Mouse (Mus musculus): ENCODE data around the gene Tmbim7. TPM values are rescaled to one million over a fixed set of nuclear protein-coding genes. Genes with fewer than 3 reads are reported as not detected.
"Not testable (repeated sequence)": the region's sequence is repeated elsewhere in the genome, so short reads cannot be mapped to it uniquely, and the experiment has no call there.

Gene Tmbim7
- total RNA-seq (2021): not detected
- long read RNA-seq, experiment 1, partial matches to known transcripts: 0 of 1 reads
- long read RNA-seq, experiment 1, other reads (novel, unspliced or antisense): 1 of 1 reads
- long read RNA-seq, experiment 2: 0 reads

GRCm38 (mm10) chr5:3650881-3651280 is at the start of gene Tmbim7:
Tmbim7 (plus strand) TSS chr5:3651181.
- DNase-seq (ENCODE audit: low spot score in 2 of 2): no peak

DNA sequence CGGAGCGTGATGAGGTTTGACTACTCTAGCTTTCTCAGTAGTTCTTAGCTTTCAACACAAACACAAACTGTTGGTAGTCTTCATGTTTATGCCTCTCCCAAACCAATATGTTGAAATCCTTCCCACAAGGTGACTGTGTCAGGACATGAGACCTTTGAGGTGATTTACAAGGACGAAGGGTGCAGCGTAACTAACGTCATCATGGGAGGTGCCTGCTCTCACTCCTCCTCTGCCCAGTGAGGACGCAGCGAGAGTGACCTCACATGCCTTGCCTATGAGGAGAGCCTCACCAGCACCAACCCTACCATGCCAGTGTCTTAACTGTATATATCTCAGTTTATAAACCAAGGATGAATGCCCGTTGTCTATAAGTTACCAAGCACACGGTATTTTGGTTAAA is 43.9 kb upstream of the Tmbim7 start:
- no peak for DNase-seq (ENCODE audit: low spot score in 2 of 2)

DNA sequence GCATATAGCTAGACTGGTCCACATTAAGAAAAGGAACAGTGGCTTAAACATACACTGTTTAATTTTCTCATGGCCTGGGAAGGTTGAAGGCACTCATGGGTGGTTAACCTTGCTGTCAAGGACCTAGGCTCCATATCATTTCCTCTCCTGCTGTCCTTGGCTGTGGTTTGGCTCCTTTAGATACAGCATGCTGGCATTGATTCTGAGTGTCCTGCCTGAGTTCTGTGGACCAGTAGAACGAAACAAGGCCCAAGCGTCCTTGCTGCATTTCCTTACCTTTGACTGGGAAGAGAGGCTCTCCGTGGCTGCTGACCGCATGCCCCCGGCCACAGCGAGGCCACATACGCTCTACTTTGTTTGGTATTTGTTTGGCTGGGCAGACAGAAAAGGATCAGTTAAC is 41.7 kb upstream of the Tmbim7 start:
- DNase-seq (ENCODE audit: low spot score in 2 of 2): no peak

- not testable (repeated sequence) for DNase-seq (ENCODE audit: low spot score in 2 of 2)
Observed at GRCm38 (mm10) chr5:3611835-3612234, 39.1 kb upstream of the Tmbim7 start.

GRCm38 (mm10) chr5:3620486-3620885 is 30.5 kb upstream of the Tmbim7 start:
- DNase-seq (ENCODE audit: low spot score in 2 of 2): no peak

DNA sequence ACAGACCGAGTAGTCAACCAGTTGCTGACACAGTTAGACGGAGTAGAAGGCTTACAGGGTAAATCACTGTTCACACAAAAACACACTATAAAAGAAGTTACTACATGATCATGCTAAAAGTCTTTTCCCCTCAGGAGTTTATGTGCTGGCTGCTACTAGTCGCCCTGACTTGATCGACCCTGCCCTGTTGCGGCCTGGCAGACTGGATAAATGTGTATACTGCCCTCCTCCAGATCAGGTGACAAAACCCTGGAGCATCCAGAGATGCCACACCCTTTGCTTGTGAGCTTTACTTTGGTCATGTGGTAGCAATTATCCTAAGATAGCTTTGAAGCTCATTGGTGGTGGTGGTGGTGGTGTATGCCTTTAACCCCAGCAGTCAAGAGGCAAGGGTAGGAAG is 20.9 kb upstream of the Tmbim7 start:
- no peak for DNase-seq (ENCODE audit: low spot score in 2 of 2)

- no peak for DNase-seq (ENCODE audit: low spot score in 2 of 2)
Observed at GRCm38 (mm10) chr5:3631512-3632271, 19.3 kb upstream of the Tmbim7 start.

DNA sequence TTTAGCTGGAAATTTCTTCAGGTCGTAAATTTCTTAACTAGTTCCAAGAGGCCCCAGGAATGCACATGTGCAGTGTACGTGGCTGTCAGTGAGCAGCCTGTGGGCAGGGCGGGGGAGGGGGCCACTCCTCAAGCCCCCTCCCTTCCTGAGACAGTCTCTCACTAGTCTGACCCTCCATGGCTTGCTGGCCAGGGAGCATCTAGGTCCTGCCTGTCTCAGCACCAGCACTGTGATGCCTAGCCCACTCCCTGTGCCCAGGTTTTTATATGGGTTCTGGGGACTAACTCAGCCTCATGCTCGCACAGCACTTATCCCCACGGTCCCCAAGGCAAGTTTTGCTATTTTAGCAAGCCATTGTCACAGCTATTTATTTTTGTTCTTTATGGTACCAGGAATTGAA is 18.7 kb upstream of the Tmbim7 start:
- DNase-seq (ENCODE audit: low spot score in 2 of 2): no peak

- DNase-seq (ENCODE audit: low spot score in 2 of 2): no peak
Observed at GRCm38 (mm10) chr5:3633315-3633714, 17.7 kb upstream of the Tmbim7 start.

GRCm38 (mm10) chr5:3633951-3634350 is 17.0 kb upstream of the Tmbim7 start:
- no peak for DNase-seq (ENCODE audit: low spot score in 2 of 2)

GRCm38 (mm10) chr5:3635286-3635685 is 15.7 kb upstream of the Tmbim7 start:
- DNase-seq (ENCODE audit: low spot score in 2 of 2): no peak

GRCm38 (mm10) chr5:3644621-3645020 is 6.4 kb upstream of the Tmbim7 start:
- DNase-seq (ENCODE audit: low spot score in 2 of 2): no peak

- DNase-seq (ENCODE audit: low spot score in 2 of 2): no peak
Observed at GRCm38 (mm10) chr5:3645326-3645725, 5.7 kb upstream of the Tmbim7 start.

DNA sequence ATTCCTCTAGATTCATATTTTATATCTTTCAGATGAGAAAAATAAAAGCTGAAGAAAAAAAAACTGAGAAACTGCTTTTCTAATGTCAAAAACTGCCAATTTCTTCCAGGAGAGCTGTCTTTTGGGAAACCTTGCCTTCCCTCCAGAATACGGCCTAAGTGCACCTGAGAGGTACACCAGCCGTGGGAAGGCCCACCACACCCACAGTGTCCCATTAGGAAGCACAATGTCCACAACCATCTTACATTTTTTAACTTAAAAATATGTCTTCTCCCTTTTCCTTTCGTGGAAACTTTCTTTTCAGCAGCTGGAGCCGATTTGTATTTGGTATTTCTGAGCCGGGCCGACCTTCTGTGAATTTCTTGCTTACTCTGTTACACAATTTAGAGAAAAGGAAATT is 4.4 kb upstream of the Tmbim7 start:
- DNase-seq (ENCODE audit: low spot score in 2 of 2): no peak

DNA sequence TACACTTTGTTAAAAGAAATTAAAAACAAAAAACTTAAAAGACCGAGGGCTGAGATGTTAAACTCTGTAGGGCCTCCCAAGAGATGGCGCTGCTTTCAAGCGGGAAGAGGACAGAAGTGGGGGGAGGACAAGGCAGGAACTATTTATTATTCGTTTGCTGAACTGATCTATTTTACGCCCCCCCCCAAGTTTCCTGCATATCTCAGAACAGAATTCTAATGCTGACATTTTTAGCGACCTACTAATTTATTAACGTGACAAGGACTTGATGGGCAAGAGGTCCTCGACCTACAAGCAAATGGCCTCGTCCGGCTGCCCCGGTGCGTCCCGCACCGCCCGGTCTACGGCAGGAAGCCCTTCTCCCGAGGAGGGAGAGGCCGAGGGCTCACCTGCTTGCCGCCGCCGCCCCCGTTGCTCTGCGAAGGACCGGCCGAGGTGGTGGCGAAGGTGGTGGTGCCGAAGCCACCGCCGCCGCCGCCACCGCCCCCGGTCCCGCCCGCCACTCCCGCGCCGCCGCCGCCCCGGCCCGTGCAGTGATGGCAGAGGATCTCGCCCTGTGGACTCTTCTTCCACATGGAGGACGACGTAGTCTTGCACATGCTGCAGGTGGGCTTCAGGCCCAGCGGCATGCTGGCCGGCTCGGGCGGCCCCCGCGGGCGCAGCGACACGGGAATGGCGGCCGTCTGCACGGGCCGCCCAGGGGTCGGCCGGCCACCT is 3.8 kb upstream of the Tmbim7 start:
- peak; percentile 18 to 31 for DNase-seq (ENCODE audit: low spot score in 2 of 2)

DNA sequence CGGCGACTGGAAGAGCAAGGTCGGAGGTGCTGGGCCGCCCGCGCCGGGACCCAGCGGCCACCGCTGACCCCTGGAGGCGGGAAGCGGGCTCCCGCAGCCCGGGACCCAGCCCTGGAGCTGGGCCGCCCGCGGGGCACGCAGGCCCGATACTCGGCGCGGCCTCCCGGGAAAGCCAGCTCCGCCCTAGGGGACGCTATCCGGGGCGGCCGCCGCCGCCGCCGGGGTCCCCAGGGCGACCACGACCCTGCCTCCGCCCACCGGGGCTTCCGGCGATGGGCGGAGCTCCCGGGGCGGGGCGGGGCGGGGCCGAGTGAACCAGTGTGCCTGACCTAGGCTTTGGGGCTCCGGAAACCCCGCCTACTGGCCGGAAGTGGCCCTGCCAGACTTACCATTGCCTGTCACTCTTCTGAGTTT is 3.3 kb upstream of the Tmbim7 start:
- peak; percentile 55 to 76 for DNase-seq (ENCODE audit: low spot score in 2 of 2)

DNA sequence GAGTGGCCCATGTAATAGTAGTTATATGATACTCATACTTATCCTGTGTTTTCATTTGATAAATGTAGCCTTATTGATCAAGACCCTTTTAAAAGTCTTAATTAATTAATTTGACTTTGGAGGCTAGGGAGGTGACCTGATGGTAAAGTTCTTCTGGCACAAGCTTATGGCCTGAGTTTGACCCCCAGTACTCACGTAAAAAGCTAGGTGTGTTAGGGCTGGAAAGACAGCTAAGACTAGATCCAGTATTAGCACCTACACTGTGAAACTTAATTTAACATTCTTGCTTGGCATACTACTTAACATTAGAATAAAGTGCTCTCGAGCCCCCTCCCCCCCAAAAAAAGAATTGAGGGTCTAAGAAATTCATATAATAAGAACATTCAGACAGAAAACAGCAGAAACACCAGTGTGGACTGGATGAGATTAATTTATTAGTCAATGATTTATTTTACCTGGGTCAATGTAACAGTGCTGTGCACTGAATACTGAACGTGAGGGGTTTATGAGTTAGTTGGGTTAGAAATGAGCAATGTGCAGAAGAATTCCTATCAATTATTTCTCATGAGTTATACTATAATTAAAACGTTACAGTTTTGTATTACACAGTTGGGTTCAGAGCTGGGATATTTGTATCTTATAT is 2.7 kb upstream of the Tmbim7 start:
- no peak for DNase-seq (ENCODE audit: low spot score in 2 of 2)

DNA sequence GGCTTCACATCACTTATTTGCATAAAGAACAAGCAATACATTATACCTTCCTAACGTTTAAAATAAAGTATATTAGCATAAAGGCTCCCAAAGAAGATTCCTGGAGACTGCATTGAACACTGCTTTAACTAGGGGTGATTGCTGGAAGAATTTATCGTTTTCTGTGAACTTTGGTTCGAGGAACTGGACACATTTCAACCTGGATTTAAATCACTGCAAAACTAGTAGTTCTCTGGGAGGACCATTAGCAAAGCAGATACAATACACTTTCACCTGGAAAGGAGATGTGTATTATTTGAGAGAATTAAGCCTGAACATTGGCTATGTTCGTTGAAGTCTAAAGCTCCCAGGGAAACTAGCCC is 2.2 kb upstream of the Tmbim7 start:
- DNase-seq (ENCODE audit: low spot score in 2 of 2): no peak

GRCm38 (mm10) chr5:3651621-3652020 is 640 bp downstream of the Tmbim7 start:
- no peak for DNase-seq (ENCODE audit: low spot score in 2 of 2)

- DNase-seq (ENCODE audit: low spot score in 2 of 2): not testable (repeated sequence)
Observed at GRCm38 (mm10) chr5:3652903-3653575, 2.1 kb downstream of the Tmbim7 start.

- no peak for DNase-seq (ENCODE audit: low spot score in 2 of 2)
Observed at GRCm38 (mm10) chr5:3653801-3654200, 2.8 kb downstream of the Tmbim7 start.
